Mouse (Mus musculus) ES-CJ7 (cell line): ENCODE measurements around the gene Gpank1.
"Not testable (repeated sequence)": the region's sequence is repeated elsewhere in the genome, so short reads cannot be mapped to it uniquely, and the experiment has no call there.

Source experiments
- DNase-seq: peaks from one replicate; pipeline ENCODE4 v3.0.0; 2011; ENCODE audit warnings: low read depth, low spot score

Gpank1 gene

DNA sequence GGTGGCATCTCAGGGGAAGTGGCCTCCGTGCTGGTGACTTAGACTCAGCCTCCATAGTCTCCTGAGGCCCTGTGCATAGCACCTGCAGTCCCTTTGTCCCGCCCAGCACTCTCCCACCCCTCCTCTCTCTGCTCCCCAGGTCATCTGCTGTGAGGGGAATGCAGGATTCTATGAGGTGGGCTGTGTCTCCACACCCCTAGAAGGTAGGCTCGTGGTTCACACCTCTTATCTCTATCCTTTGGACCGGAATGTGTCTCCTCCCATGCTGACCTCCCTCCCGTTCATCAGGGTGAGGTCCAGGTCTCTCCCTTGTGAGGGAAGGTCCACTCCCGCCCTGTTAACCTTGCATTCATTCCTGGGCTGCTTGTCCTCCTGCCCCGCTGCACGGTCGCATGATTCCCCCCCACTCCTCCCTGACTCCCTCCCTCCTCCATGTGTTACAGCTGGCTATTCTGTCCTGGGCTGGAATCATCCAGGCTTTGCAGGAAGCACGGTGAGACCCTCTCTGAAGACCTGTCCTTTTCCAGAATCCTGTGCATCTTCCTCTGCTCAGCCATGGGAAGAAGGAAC, 21.0 kb upstream of the Gpank1 start:
- DNase-seq, result no peak

DNA sequence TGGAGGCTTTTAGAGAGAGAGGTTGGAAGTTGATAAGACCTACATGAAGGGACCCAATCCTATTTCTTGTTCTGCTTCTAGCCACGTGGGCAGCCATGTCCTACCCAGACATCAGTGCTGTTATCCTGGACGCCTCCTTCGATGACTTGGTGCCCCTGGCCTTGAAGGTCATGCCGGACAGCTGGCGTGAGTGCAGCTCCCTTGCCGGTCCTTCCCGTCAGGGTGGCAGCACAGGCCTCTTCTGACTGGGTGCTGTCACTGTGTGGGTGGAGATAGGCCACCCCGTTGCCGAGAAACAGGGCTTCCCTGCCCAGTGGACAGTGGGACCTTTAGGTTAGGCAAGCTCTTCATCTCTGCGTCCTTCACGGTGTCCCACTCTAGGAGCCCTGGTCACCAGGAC, 20.1 kb upstream of the Gpank1 start:
- no peak for DNase-seq

DNA sequence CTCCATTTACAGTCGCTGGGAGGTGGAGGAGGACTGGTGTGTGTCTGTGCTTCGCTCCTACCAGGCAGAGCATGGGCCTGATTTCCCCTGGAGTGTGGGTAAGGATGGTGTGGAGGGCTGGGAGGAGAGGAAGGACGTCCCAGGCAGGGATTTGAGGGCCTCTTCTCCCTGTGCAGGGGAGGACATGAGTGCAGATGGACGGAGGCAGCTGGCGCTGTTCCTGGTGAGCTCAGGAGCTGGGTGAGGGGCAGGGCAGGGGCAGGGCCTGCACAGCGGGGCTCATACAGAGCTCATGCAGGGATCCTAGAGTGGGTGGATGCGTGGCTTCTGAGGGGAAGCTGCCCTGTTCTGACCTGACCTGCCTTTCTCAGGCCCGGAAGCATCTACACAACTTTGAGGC, 19.0 kb upstream of the Gpank1 start:
- DNase-seq, result no peak

DNA sequence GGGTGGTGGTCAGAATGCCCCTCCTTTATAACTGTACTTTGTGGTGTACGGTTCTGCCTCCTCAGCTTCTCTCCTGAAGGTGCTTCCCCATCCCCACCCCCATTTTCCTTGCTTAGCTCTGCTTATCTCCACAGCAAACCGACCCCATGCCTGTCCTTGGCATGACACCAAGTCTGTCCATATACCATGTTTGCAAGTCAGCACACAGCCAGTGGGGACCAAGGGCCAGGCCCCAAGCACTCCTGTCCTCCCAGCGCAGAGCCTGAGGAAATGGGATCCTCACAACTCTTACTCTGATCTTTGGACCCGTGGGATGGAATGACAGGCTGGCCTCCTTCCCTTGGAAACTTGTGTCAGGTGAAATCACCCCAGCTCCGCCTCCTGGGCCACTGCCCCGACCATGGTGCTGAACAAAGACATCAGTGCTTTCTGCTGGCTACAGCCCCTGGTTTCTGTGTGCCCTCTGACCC, 18.0 kb upstream of the Gpank1 start:
- DNase-seq, result no peak

- no peak for DNase-seq
Measured at GRCm38 (mm10) chr17:35104079-35104478, 17.2 kb upstream of the Gpank1 start.

DNA sequence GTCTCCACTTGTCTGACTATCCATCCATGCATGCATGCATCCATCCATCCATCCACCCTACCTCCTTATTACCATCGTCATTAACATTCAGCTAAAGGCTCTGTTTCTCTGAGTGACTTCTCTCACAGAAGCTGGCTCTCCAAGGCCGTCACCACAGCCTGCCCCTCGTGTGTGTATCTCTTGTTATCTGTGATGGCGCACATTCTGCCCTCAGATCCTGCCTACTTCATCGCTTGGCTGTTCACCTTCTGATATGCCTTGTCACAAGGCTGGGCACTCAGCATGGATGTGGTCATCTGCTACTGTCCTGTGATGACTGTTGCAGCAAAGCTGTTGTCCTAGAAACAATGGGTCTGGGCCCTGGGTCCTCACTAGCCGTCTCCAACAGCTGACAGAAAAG, 16.5 kb upstream of the Gpank1 start:
- no peak for DNase-seq

GRCm38 (mm10) chr17:35105740-35106389, 15.4 kb upstream of the Gpank1 start:
- peak; percentile 54 for DNase-seq

DNA sequence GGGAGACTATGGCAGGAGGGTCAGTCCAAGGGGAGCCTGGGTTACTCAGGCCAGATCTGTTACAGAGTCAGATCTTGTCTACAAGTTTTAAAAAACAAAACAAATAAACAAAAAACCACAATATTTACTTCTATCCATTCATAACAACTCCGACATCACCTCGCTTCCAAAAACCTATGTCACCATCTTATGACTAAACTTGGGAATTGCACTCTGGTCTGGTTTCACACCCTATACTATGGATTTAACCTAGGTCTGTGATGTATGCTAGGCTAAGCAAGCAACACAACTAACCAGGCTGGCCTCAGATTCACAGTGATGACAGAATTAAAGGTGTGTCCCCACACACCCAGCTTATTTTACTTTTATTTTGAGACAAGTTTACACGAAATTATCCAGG, 14.7 kb upstream of the Gpank1 start:
- DNase-seq, result no peak

GRCm38 (mm10) chr17:35108097-35108496, 13.2 kb upstream of the Gpank1 start, which contains the start of gene Ly6g5c:
Ly6g5c (plus strand) TSS chr17:35108279.
- DNase-seq, result no peak

GRCm38 (mm10) chr17:35111774-35112173, 9.5 kb upstream of the Gpank1 start:
- DNase-seq, result no peak

GRCm38 (mm10) chr17:35115046-35116019, 5.9 kb upstream of the Gpank1 start, which contains the start of gene Ly6g5b:
Ly6g5b (minus strand) TSS chr17:35115428.
- peak; percentile 34 for DNase-seq

- no peak for DNase-seq
Measured at GRCm38 (mm10) chr17:35120745-35121142, 511 bp upstream of the Gpank1 start.

DNA sequence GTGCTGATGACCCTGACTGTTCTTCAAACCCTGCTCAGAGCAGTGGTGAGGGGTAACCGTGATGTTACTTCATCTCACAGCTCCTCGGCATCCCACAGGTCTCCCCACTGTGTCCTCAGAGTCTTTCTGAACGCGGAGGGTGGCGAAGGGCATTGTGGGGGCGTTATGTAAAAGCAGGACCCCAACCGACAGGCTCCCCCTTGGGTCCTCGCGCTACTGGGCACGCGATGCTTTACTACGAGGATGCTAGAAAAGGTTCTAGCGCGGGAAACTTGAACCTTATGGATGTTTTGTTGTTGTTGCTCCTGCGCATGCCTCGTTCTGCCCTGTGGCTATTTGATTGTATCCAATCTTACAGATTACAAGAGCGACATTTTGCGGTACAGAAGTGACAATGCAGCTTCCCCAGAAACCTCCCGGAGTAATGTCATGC, 632 bp downstream of the Gpank1 start, which contains the start of gene Csnk2b:
Gene Csnk2b, minus strand, starts transcription at position 183 of the 433 bp plus-strand sequence.
- DNase-seq, result peak; percentile 78

GRCm38 (mm10) chr17:35123287-35123686, 2.0 kb downstream of the Gpank1 start:
- DNase-seq, result not testable (repeated sequence)

GRCm38 (mm10) chr17:35124261-35124896, 3.1 kb downstream of the Gpank1 start:
- DNase-seq, result not testable (repeated sequence)

DNA sequence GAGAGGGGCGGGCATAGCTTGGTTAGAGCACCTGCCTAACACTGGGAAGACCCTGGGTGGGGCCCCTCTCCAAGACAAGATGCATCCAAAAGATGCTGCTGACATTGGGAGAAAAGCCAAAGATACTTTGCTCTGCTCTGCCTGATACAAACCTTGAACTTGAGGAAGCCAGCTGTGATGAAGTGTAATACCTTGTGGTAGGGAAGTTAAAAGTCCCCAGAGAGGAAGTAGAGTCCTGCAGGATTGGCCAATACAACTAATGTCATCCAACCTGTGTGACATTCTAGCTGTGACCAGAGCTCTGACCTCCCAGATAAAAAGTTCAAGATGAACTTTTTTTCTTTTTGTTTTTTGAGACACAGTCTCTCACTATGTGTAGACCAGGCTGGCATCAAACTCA, 3.8 kb downstream of the Gpank1 start:
- DNase-seq, result no peak

DNA sequence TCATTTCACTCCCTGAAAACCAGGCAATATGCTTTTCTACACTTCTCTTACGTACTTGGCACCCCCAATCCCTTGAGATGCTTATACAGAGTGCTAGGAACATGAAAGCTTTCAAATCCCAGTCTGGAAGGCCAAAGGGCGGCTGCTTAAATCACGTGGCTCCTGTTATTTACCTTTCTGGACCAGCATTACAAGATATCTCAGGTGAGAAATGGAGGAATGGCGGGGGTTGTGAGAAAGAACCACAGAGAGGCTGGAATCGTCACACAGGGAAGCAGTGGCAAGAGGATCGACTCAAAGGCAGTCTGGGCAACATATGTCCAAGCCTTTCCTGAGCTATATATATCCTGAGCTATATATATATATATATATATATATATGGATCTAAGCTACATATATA, 4.3 kb downstream of the Gpank1 start:
- DNase-seq, result no peak

GRCm38 (mm10) chr17:35126206-35126611, 5.0 kb downstream of the Gpank1 start, which contains the start of gene D17H6S53E:
D17H6S53E (plus strand) TSS chr17:35126373.
- peak; percentile 41 for DNase-seq

- no peak for DNase-seq
Measured at GRCm38 (mm10) chr17:35127017-35127416, 5.8 kb downstream of the Gpank1 start.

GRCm38 (mm10) chr17:35128996-35129395, 7.7 kb downstream of the Gpank1 start:
- DNase-seq, result no peak

- DNase-seq, result no peak
Measured at GRCm38 (mm10) chr17:35131038-35131437, 9.8 kb downstream of the Gpank1 start.
